Mouse (Mus musculus): ENCODE measurements around the gene Otud7b. TPM values are rescaled to one million over a fixed set of nuclear protein-coding genes. Genes with fewer than 3 reads are reported as not detected.
"Not testable (repeated sequence)": the region's sequence is repeated elsewhere in the genome, so short reads cannot be mapped to it uniquely, and the experiment has no call there.

Otud7b gene
- polyA plus RNA-seq, 1 experiment: 8.6 TPM

DNA sequence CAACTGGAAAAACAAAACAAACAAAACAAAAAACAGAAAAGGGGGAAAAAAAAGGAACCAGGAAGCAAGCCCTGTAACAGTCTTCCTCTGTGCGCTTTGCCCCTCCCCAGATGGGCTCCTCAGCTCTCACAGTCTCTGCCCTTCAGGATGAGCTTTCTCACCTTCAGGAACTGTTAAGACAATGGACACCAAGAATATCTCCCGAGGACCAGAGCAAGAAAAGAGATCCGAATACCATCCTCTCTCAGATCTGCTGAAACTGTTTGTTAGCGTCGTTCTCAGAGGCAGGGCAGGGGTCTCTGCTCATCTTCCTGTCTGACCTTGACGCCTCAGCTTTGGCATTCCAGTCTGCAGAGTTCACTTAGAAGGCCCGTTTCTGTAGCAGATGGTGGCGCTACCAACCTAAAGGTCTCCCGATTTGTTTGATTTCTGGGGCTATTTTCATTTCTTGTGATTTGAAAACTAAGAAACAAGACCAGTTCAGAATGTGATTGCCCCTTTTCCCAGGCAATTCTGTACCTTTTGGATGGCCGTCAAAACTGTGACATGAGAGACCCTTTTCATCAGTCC is 66.7 kb downstream of the Otud7b start:
- DNase-seq (ENCODE audit: low read depth): no peak
- TF ChIP-seq CTCF (IDR thresholded peaks at IDR 0.05; ENCODE audit: borderline replicate concordance, extremely low read depth, insufficient read depth, insufficient read length): no peak
- TF ChIP-seq POLR2A (IDR thresholded peaks at IDR 0.05; ENCODE audit: borderline replicate concordance, extremely low read depth, insufficient read depth, insufficient read length, poor library complexity, severe bottlenecking): no peak

DNA sequence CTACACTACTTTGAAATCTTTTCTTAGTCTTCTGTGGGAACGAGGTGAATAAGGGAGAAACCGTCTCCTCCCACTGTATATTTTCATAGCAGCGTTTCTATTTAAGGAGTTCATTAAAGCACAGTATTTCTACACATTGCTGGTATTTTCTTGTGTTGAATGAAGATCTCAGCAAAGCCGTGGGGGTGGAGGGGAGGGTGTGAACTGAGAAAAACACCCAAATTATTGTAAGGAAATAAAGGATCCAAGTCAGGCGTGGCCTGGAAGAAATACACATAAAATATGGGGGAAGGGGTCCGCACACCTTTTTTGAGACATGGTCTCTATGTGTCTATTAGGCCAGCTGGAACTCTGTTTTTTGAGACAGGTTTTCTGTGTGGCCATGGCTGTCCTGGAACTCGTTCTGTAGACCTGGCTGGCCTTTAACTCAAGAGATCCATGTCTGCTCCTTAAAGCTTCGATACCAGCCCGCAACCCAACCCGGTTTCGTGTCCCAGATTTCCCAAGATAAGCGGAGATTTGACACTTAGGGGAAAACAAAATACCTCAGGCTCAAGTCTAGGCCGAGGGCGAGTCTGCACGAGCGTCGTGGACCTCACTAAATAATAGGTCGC is 67.4 kb downstream of the Otud7b start:
- no peak for TF ChIP-seq CTCF (IDR thresholded peaks at IDR 0.05; ENCODE audit: borderline replicate concordance, extremely low read depth, insufficient read depth, insufficient read length)
- no peak for TF ChIP-seq POLR2A (IDR thresholded peaks at IDR 0.05; ENCODE audit: borderline replicate concordance, extremely low read depth, insufficient read depth, insufficient read length, poor library complexity, severe bottlenecking)
- no peak for DNase-seq (ENCODE audit: low read depth)

DNA sequence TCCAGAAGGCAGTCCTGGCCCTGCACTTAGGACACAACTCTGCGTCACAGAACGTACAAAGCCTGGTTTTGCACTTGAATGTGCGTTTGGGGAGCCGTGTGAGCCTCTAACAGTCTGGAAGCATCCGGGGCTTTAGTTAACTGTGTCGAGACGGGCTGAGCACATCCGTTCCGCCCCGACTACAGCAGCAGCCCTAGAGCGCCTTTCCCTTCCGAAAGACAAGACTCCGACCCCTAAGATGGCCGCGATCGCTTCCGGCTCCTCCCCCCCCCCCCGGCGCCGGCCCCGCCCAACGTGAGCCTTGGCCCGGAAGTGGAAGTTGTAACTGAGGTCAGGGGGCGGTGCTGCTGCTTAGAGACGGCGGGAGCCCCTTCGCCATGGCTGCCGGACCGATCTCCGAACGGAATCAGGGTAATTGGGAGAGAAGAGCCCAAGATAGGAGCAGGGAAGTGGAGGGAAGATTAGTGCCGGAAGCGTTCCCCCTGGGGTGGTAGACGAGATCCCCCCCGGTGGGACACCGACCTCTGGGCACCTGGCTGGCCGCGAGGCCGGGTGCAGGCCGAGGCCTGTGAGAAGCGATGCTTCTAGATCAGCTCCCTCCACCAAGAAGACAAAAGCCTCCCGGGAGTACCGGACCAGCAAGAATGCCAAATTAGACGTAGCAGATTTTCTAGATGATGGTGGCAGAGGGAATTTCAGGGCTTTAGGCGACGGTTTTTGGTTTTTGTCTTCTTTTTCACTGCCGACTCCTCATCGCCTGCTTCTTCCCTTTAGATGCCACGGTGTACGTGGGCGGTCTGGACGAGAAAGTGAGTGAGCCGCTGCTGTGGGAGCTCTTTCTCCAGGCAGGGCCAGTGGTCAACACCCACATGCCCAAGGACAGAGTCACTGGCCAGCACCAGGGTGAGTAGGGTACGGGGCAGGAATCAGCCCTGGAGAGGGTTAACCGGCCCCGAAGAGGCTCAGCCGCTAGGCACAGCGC is 68.2 kb downstream of the Otud7b start, which contains the start of gene Sf3b4:
TSS of gene Sf3b4 (plus strand) at position 136 of the 982 bp plus-strand sequence.
- peak; percentile 98 for DNase-seq (ENCODE audit: low read depth)
- TF ChIP-seq POLR2A (IDR thresholded peaks at IDR 0.05; ENCODE audit: borderline replicate concordance, extremely low read depth, insufficient read depth, insufficient read length, poor library complexity, severe bottlenecking) (peak; percentile 78; the same call in 1 of the 2 replicates), CTCF (IDR thresholded peaks at IDR 0.05; ENCODE audit: borderline replicate concordance, extremely low read depth, insufficient read depth, insufficient read length) (no peak)

DNA sequence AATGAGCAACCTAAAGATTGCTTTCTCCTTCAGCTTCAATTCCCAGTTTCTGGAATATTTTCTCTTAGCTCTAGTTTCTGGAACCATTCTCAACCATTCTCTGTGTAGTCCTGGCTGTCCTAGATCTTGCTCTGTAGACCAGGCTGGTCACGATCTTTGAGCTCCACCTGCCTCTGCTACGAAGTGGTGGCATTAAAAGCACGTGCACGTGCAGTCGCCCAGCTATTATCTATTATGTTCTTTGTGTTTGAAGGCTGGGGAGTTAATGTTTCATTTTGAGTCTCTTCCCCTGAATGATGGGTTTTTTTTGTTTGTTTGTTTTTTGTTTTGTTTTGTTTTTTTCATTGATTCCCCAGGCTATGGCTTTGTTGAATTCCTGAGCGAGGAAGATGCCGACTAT is 68.9 kb downstream of the Otud7b start:
- TF ChIP-seq POLR2A (IDR thresholded peaks at IDR 0.05; ENCODE audit: borderline replicate concordance, extremely low read depth, insufficient read depth, insufficient read length, poor library complexity, severe bottlenecking) (no peak), CTCF (IDR thresholded peaks at IDR 0.05; ENCODE audit: borderline replicate concordance, extremely low read depth, insufficient read depth, insufficient read length) (no peak)
- no peak for DNase-seq (ENCODE audit: low read depth)

DNA sequence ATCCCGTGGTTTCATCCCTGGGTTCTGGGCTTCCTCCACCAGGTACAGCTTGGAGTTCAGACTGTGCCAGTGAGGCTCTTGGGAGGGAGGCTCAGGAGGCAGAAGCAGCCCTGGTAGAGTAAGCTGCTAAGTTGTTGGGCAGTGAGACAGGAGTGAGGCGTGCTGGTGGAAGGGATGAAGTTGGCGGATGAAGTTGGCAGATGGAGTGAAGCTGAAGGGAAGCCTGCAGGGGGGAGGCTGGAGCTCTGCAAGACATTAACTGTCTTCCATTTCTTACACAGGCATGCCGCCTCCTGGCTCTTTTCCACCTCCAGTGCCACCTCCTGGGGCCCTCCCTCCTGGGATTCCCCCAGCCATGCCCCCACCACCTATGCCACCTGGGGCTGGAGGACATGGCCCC is 69.7 kb downstream of the Otud7b start:
- not testable (repeated sequence) for DNase-seq (ENCODE audit: low read depth)

DNA sequence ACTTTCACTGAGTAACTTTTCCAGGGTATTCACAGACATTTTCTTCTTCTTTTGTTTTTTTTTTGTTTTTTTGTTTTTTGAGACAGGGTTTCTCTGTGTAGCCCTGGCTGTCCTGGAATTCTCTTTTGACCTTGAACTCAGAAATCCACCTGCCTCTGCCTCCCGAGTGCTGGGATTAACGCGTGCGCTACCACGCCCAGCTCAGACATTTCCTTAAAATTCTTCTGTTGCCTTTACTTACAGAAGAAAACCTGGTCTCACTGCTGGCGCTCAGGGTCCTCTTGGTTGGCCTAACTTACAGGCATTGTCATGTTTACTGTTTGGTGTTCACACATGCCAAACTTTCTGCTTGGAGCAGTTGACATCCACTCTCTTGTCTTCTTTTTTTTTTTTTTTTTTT is 70.9 kb downstream of the Otud7b start:
- TF ChIP-seq CTCF (IDR thresholded peaks at IDR 0.05; ENCODE audit: borderline replicate concordance, extremely low read depth, insufficient read depth, insufficient read length) (no peak), POLR2A (IDR thresholded peaks at IDR 0.05; ENCODE audit: borderline replicate concordance, extremely low read depth, insufficient read depth, insufficient read length, poor library complexity, severe bottlenecking) (no peak)

DNA sequence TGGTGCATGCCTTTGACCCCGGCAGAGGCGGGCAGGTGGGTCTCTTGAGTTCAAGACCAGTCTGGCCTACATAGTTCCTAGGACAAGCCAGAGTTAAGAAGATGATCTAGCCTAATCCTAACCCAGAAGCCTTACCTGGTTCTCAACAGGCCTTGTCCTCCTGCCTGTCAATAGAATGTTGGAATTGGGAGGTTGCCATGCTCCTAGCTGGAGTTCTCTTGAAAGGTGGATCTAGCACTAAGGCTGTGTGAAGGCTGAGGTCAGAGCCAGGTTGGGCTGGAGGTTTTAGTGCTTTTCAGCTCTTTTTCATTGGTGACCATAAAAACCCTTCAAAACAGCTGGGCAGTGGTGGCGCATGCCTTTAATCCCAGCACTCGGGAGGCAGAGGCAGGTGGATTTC is 74.1 kb downstream of the Otud7b start:
- no peak for DNase-seq (ENCODE audit: low read depth)
- TF ChIP-seq POLR2A (IDR thresholded peaks at IDR 0.05; ENCODE audit: borderline replicate concordance, extremely low read depth, insufficient read depth, insufficient read length, poor library complexity, severe bottlenecking) (no peak), CTCF (IDR thresholded peaks at IDR 0.05; ENCODE audit: borderline replicate concordance, extremely low read depth, insufficient read depth, insufficient read length) (no peak)

More for the DNA sequence above, 70.9 kb downstream of the Otud7b start:
- no peak for DNase-seq (ENCODE audit: low read depth)

DNA sequence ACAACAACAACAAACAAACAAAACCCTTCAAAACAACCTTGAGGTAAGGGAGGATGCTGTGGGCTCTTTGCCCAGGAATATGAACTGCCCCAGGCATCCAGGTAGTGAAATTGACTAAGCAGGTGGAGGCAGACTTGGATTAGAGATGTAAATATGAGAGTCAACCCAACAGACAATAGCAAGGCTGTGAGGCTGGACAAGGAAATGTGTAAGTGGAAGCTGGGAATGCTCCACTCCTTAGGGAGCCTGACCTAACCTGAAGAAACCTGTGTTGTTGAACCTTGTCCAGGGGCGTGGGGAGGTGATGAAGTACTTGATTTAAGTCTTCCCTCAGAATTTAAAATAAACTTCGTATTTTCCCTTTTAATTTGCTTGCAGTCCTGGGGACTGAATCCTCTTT is 74.6 kb downstream of the Otud7b start:
- no peak for TF ChIP-seq CTCF (IDR thresholded peaks at IDR 0.05; ENCODE audit: borderline replicate concordance, extremely low read depth, insufficient read depth, insufficient read length)
- no peak for TF ChIP-seq POLR2A (IDR thresholded peaks at IDR 0.05; ENCODE audit: borderline replicate concordance, extremely low read depth, insufficient read depth, insufficient read length, poor library complexity, severe bottlenecking)
- no peak for DNase-seq (ENCODE audit: low read depth)

DNA sequence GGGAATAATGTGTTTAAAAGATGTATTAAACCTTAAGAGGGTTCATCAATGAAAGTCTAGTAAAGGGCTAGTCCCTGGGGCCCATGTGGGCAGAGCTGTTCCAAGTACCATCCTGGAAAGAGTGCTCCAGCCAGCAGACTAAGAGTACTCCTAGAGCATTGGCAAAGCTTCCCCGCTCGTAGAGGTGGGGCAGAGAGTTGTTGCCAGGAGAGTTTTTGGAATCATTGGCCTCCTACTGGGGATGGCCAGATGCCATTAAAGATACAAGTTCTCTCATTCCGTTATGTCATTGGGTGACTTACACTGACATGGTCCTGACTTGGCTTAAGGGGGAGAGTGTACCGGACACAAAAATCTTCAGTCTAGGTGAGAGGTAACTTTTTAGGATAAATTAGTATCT is 75.2 kb downstream of the Otud7b start:
- TF ChIP-seq POLR2A (IDR thresholded peaks at IDR 0.05; ENCODE audit: borderline replicate concordance, extremely low read depth, insufficient read depth, insufficient read length, poor library complexity, severe bottlenecking): no peak
- no peak for TF ChIP-seq CTCF (IDR thresholded peaks at IDR 0.05; ENCODE audit: borderline replicate concordance, extremely low read depth, insufficient read depth, insufficient read length)
- no peak for DNase-seq (ENCODE audit: low read depth)

DNA sequence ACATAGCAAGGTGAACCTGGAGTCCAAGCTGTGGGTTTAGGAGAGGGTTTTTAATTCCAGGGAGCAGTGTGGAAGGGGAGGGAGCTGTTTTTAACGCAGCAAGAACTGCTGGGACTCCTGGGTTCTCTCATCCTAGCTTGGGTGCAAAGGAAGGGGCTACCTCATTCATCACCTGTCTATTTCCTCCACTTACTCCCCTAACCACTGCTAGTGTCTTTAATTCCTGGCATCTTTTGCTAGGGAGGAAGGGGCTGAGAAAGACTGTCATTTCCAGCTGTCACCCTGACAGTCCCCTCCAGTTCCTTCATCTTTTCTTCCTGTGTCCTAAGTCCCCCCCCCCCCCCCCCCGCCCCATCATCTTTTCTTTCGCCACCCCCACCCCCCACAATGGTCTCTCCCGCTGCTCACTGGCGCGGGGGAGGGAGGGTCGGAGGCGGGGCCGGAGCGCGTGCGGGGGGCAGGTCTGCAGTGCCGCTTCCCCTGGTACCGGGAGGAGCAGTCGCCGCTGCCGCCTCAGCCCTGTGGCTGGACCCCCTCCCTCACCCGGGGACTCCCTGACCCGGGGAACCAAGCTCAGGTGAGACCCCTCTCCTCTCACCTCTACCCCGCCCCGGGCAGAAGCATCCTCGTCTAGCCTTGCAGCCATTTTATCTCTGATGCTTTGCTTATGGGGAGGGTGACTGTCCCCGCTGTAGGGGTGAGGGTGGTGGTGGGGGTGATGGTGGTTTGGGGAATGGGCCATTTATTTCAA is 76.6 kb downstream of the Otud7b start, which contains the start of gene Sv2a:
TSS of gene Sv2a (plus strand) at position 425 of the 751 bp plus-strand sequence.
- no peak for TF ChIP-seq CTCF (IDR thresholded peaks at IDR 0.05; ENCODE audit: borderline replicate concordance, extremely low read depth, insufficient read depth, insufficient read length)
- TF ChIP-seq POLR2A (IDR thresholded peaks at IDR 0.05; ENCODE audit: borderline replicate concordance, extremely low read depth, insufficient read depth, insufficient read length, poor library complexity, severe bottlenecking): peak; percentile 29; the same call in 1 of the 2 replicates

More for the DNA sequence above, 76.6 kb downstream of the Otud7b start, which contains the start of gene Sv2a:
- peak; percentile 83 for DNase-seq (ENCODE audit: low read depth)

Data from brain, embryonic 14.5 days (tissue).